Mouse (Mus musculus): ENCODE results near the gene Wdr93. TPM values are rescaled to one million over a fixed set of nuclear protein-coding genes. Genes with fewer than 3 reads are reported as not detected.

Gene Wdr93
- polyA plus RNA-seq, 1 experiment: 0.48 TPM

GRCm38 (mm10) chr7:79744051-79744450 lies 1.1 kb downstream of the Wdr93 start:
- TF ChIP-seq POLR2A (IDR thresholded peaks at IDR 0.05; ENCODE audit: extremely low read depth, insufficient read depth, low read length): no peak
- TF ChIP-seq CTCF (IDR thresholded peaks at IDR 0.05; ENCODE audit: extremely low read depth, insufficient read depth, low read length): no peak
- no peak overlapping the region for H3K27ac ChIP-seq (ENCODE audit: insufficient read depth, low read length)
- peaks cover 1% of the 10 kb centered on the region; the same call in 1 of the 2 replicates for H3K4me1 ChIP-seq (ENCODE audit: control insufficient read depth, insufficient read depth, low read length)
- H3K4me3 ChIP-seq (ENCODE audit: insufficient read depth, low read length): no peak overlapping the region

DNA sequence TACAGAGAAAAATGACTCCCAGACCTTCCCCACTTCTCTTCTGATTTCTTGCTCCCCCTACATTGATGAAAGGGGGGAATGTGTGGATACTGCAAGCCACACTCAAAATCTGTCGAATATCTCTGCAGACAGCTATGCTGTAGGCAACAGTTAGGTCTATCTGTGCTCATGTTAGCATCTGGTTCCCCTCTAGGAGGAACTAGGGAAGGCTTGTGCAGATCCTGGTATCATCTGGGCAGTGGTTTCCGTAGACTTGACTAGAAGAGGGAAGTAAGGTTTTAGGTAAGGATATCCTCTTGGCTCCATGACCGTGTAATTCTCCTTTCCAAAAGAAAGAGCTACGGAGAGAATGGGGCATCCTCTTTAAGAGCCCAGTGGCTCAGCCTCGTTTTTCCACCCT lies 1.6 kb downstream of the Wdr93 start:
- peaks cover 1% of the 10 kb centered on the region; the same call in 1 of the 2 replicates for H3K4me1 ChIP-seq (ENCODE audit: control insufficient read depth, insufficient read depth, low read length)
- TF ChIP-seq CTCF (IDR thresholded peaks at IDR 0.05; ENCODE audit: extremely low read depth, insufficient read depth, low read length): no peak
- no peak overlapping the region for H3K27ac ChIP-seq (ENCODE audit: insufficient read depth, low read length)
- H3K4me3 ChIP-seq (ENCODE audit: insufficient read depth, low read length): no peak overlapping the region

GRCm38 (mm10) chr7:79747659-79748058 lies 4.7 kb downstream of the Wdr93 start:
- Histone ChIP-seq H3K4me1 (ENCODE audit: control insufficient read depth, insufficient read depth, low read length) (peaks cover 1% of the 10 kb centered on the region; the same call in 1 of the 2 replicates), H3K4me3 (ENCODE audit: insufficient read depth, low read length) (no peak overlapping the region), H3K27ac (ENCODE audit: insufficient read depth, low read length) (no peak overlapping the region)
- no peak for TF ChIP-seq POLR2A (IDR thresholded peaks at IDR 0.05; ENCODE audit: extremely low read depth, insufficient read depth, low read length)
- TF ChIP-seq CTCF (IDR thresholded peaks at IDR 0.05; ENCODE audit: extremely low read depth, insufficient read depth, low read length): no peak

- Histone ChIP-seq H3K27ac (ENCODE audit: insufficient read depth, low read length) (no peak overlapping the region), H3K4me1 (ENCODE audit: control insufficient read depth, insufficient read depth, low read length) (peaks cover 1% of the 10 kb centered on the region; the same call in 1 of the 2 replicates), H3K4me3 (ENCODE audit: insufficient read depth, low read length) (no peak overlapping the region)
- TF ChIP-seq POLR2A (IDR thresholded peaks at IDR 0.05; ENCODE audit: extremely low read depth, insufficient read depth, low read length): no peak
- no peak for TF ChIP-seq CTCF (IDR thresholded peaks at IDR 0.05; ENCODE audit: extremely low read depth, insufficient read depth, low read length)
These were observed 6.5 kb downstream of the Wdr93 start for GRCm38 (mm10) chr7:79749511-79749910.

- H3K27ac ChIP-seq (ENCODE audit: insufficient read depth, low read length): no peak overlapping the region
- no peak overlapping the region for H3K4me3 ChIP-seq (ENCODE audit: insufficient read depth, low read length)
- H3K4me1 ChIP-seq (ENCODE audit: control insufficient read depth, insufficient read depth, low read length): no peaks in the 10 kb centered on the region
- TF ChIP-seq CTCF (IDR thresholded peaks at IDR 0.05; ENCODE audit: extremely low read depth, insufficient read depth, low read length): no peak
- TF ChIP-seq POLR2A (IDR thresholded peaks at IDR 0.05; ENCODE audit: extremely low read depth, insufficient read depth, low read length): no peak
These were observed 13.4 kb downstream of the Wdr93 start for GRCm38 (mm10) chr7:79756334-79756733.

- no peak for TF ChIP-seq POLR2A (IDR thresholded peaks at IDR 0.05; ENCODE audit: extremely low read depth, insufficient read depth, low read length)
- TF ChIP-seq CTCF (IDR thresholded peaks at IDR 0.05; ENCODE audit: extremely low read depth, insufficient read depth, low read length): no peak
These were observed 15.2 kb downstream of the Wdr93 start for GRCm38 (mm10) chr7:79758176-79758575.

GRCm38 (mm10) chr7:79759766-79760165 lies 16.8 kb downstream of the Wdr93 start:
- Histone ChIP-seq H3K4me1 (ENCODE audit: control insufficient read depth, insufficient read depth, low read length) (no peaks in the 10 kb centered on the region), H3K4me3 (ENCODE audit: insufficient read depth, low read length) (no peak overlapping the region), H3K27ac (ENCODE audit: insufficient read depth, low read length) (no peak overlapping the region)
- TF ChIP-seq POLR2A (IDR thresholded peaks at IDR 0.05; ENCODE audit: extremely low read depth, insufficient read depth, low read length) (no peak), CTCF (IDR thresholded peaks at IDR 0.05; ENCODE audit: extremely low read depth, insufficient read depth, low read length) (no peak)

More at GRCm38 (mm10) chr7:79758176-79758575, 15.2 kb downstream of the Wdr93 start:
- Histone ChIP-seq H3K27ac (ENCODE audit: insufficient read depth, low read length) (no peak overlapping the region), H3K4me3 (ENCODE audit: insufficient read depth, low read length) (no peak overlapping the region), H3K4me1 (ENCODE audit: control insufficient read depth, insufficient read depth, low read length) (no peaks in the 10 kb centered on the region)

- Histone ChIP-seq H3K27ac (ENCODE audit: insufficient read depth, low read length) (no peak overlapping the region), H3K4me1 (ENCODE audit: control insufficient read depth, insufficient read depth, low read length) (no peaks in the 10 kb centered on the region), H3K4me3 (ENCODE audit: insufficient read depth, low read length) (no peak overlapping the region)
- TF ChIP-seq CTCF (IDR thresholded peaks at IDR 0.05; ENCODE audit: extremely low read depth, insufficient read depth, low read length) (no peak), POLR2A (IDR thresholded peaks at IDR 0.05; ENCODE audit: extremely low read depth, insufficient read depth, low read length) (no peak)
These were observed 18.3 kb downstream of the Wdr93 start for GRCm38 (mm10) chr7:79761124-79761876.

GRCm38 (mm10) chr7:79762106-79762505 lies 19.1 kb downstream of the Wdr93 start:
- no peak overlapping the region for H3K27ac ChIP-seq (ENCODE audit: insufficient read depth, low read length)
- H3K4me1 ChIP-seq (ENCODE audit: control insufficient read depth, insufficient read depth, low read length): no peaks in the 10 kb centered on the region
- no peak for TF ChIP-seq POLR2A (IDR thresholded peaks at IDR 0.05; ENCODE audit: extremely low read depth, insufficient read depth, low read length)
- TF ChIP-seq CTCF (IDR thresholded peaks at IDR 0.05; ENCODE audit: extremely low read depth, insufficient read depth, low read length): no peak
- H3K4me3 ChIP-seq (ENCODE audit: insufficient read depth, low read length): no peak overlapping the region

DNA sequence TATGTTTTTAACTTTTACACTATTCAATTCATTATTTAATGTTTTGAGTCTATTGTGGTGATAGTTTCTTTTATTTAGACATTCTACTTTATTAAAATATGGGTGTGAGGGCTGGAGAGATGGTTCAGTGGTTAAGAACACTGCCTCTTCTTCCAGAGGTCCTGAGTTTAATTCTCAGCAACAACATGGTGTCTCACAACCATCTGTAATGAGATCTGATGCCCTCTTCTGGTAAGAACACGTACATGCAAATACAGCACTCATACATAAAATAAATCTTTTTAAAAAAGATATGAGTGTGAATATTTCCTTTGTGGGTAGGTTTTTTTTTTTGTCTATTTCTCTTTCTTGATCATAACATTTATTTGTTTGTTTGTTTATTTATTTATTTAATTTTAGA lies 23.0 kb downstream of the Wdr93 start:
- no peaks in the 10 kb centered on the region for H3K4me1 ChIP-seq (ENCODE audit: control insufficient read depth, insufficient read depth, low read length)
- TF ChIP-seq CTCF (IDR thresholded peaks at IDR 0.05; ENCODE audit: extremely low read depth, insufficient read depth, low read length) (no peak), POLR2A (IDR thresholded peaks at IDR 0.05; ENCODE audit: extremely low read depth, insufficient read depth, low read length) (no peak)
- H3K27ac ChIP-seq (ENCODE audit: insufficient read depth, low read length): no peak overlapping the region
- no peak overlapping the region for H3K4me3 ChIP-seq (ENCODE audit: insufficient read depth, low read length)

Data from cortical plate, adult 2 months (tissue).